9 mouse cellular contexts compared by ENCODE assay signal in genomic region chr8:70880546-70880945, GRCm38 (mm10). TPM values are rescaled to one million over a fixed set of nuclear protein-coding genes. Genes with fewer than 3 reads are reported as not detected.
DNase-seq lines count a peak whose midpoint lies in the region; ATAC-seq and TF ChIP-seq lines count a peak whose summit lies in the region.
"Had no signal": no experiment of that assay in that cellular context is flagged by ENCODE, and none has a peak within 500 bp of the region (broad histone marks: within the 10 kb centered on the region; RNA-seq: fewer than 3 reads in every experiment).

No protein-coding gene starts in this region.

- H3K9ac ChIP-seq in hindbrain, embryonic 13.5 days = peak overlapping the region; percentile 30

- no peak overlapping the region for H3K4me3 ChIP-seq in hindbrain, embryonic 13.5 days
- H3K4me3 ChIP-seq: neural tube, embryonic 13.5 days had no signal

- no peaks in the 10 kb centered on the region for H3K27me3 ChIP-seq in Patski
- H3K27me3 ChIP-seq in hindbrain, embryonic 13.5 days = peaks cover 18% of the 10 kb centered on the region; the same call in 1 of the 2 replicates

- H3K36me3 ChIP-seq in hindbrain, embryonic 13.5 days = no peaks in the 10 kb centered on the region
- H3K36me3 ChIP-seq: neural tube, embryonic 13.5 days had no signal

- no peak overlapping the region for H3K4me2 ChIP-seq in hindbrain, embryonic 13.5 days
- H3K4me2 ChIP-seq: neural tube, embryonic 13.5 days had no signal

- no peaks in the 10 kb centered on the region for H3K9me3 ChIP-seq in hindbrain, embryonic 13.5 days
- H3K9me3 ChIP-seq: neural tube, embryonic 13.5 days had no signal

- peak; percentile 60 for ATAC-seq in Patski
- no peak for ATAC-seq in hindbrain, embryonic 13.5 days (ENCODE audit: low FRiP score)

- WGBS in hindbrain, embryonic 13.5 days = 28% methylated on average over 11 of the region's 11 CpGs

- H3K27ac ChIP-seq in hindbrain, embryonic 13.5 days = no peak overlapping the region
- H3K27ac ChIP-seq: neural tube, embryonic 13.5 days had no signal

- CTCF ChIA-PET in Patski (lab: Charles Lee) = interaction anchor here (1.4 to 3.1 kb wide), 5 partner anchors 11 to 45 kb away, joined by 3 to 17 read pairs (median 7); partner anchors contain the start of genes Arrdc2 and Rpl18a

- in situ Hi-C loops in Patski (cut with MboI; ENCODE audit: low pct_unique_long_range_greater_than_20kb) = loop anchor here (25.0 kb wide), 1 partner anchor 482 kb away; the partner anchor contains the start of genes Ocel1 and Use1

- DNase-seq in heart, adult 18-20 months = peak; percentile 53 to 55
- no peak for DNase-seq in heart, adult 9 months (ENCODE audit: low spot score in 2 of 2)
- peak; percentile 89 for DNase-seq in 3T3-L1 (ENCODE audit: low read depth, low spot score)
- DNase-seq in Patski (ENCODE audit: low read depth, low spot score) = peak; percentile 60
- no peak for DNase-seq in thymus, postnatal 10 days (ENCODE audit: low spot score in 2 of 2)
- DNase-seq in embryo, embryonic 10 days (ENCODE audit: low spot score) = no peak
- DNase-seq in layer of hippocampus, adult 9-11 months = no peak

- no peak for TF ChIP-seq CTCF in Patski (IDR thresholded peaks at IDR 0.05)

- POLR2A ChIA-PET in Patski (lab: Charles Lee) = interaction anchor here (1.1 to 1.7 kb wide), 4 partner anchors 11 to 16 kb away, joined by 4 to 13 read pairs (median 7); partner anchors contain the start of genes Rpl18a and Slc5a5

- H3K4me1 ChIP-seq in hindbrain, embryonic 13.5 days (replicated peaks) = peaks cover 11% of the 10 kb centered on the region

RNA-seq across cellular contexts. Expression of gene Ccdc124, which starts 6.8 kb away (rescaled TPM):
- total RNA-seq in heart, adult 18-20 months (2021) = 10 to 100 TPM; 42.4 to 46.2 TPM
- 67.5 TPM for polyA plus RNA-seq in Patski (2021)
- polyA plus RNA-seq in hindbrain, embryonic 13.5 days (2015; fragmentation: Nextera tagmentation; extraction: Ambion mirVana) = 157 and 162 TPM in 2 replicates

RNA-seq across cellular contexts. Expression of gene Slc5a5, which starts 12.0 kb away (rescaled TPM):
- total RNA-seq in heart, adult 18-20 months (2021) = not detected
- 0.08 TPM for polyA plus RNA-seq in Patski (2021)
- 0.61 and 0.95 TPM in 2 replicates for polyA plus RNA-seq in hindbrain, embryonic 13.5 days (2015; fragmentation: Nextera tagmentation; extraction: Ambion mirVana)

RNA-seq across cellular contexts. Expression of gene Rpl18a, which starts 16.7 kb away (rescaled TPM):
- 1,000 to 10,000 TPM; 1,029 to 1,075 TPM for total RNA-seq in heart, adult 18-20 months (2021)
- 1,930 TPM for polyA plus RNA-seq in Patski (2021)
- polyA plus RNA-seq in hindbrain, embryonic 13.5 days (2015; fragmentation: Nextera tagmentation; extraction: Ambion mirVana) = 2,665 and 2,711 TPM in 2 replicates

RNA-seq across cellular contexts. Expression of gene Kcnn1, which starts 17.5 kb away (rescaled TPM):
- 10 to 100 TPM; 13.7 to 14.4 TPM for total RNA-seq in heart, adult 18-20 months (2021)
- polyA plus RNA-seq in Patski (2021) = 8.0 TPM
- polyA plus RNA-seq in hindbrain, embryonic 13.5 days (2015; fragmentation: Nextera tagmentation; extraction: Ambion mirVana) = 13.3 and 17.7 TPM in 2 replicates

RNA-seq across cellular contexts. Expression of gene Map1s, which starts 25.2 kb away (rescaled TPM):
- total RNA-seq in heart, adult 18-20 months (2021) = 10 to 100 TPM; 18.9 to 19.8 TPM
- 50.9 TPM for polyA plus RNA-seq in Patski (2021)
- 55.6 and 61.9 TPM in 2 replicates for polyA plus RNA-seq in hindbrain, embryonic 13.5 days (2015; fragmentation: Nextera tagmentation; extraction: Ambion mirVana)

Comparison
In these comparisons a context has a peak if more than half of its experiments do, and no peak if none do; other contexts are left out.
1. DNase-seq: peak in heart, adult 18-20 months (2 of 2), 3T3-L1 (single experiment) and Patski (single experiment); none in heart, adult 9 months (0 of 2), thymus, postnatal 10 days (0 of 2), embryo, embryonic 10 days (single experiment) and layer of hippocampus, adult 9-11 months (single experiment).